Mouse (Mus musculus) megakaryocyte, embryonic 14.5 days (primary cell): ENCODE results near the gene Zbtb20.

Experiments used
- FLI1 ChIP-seq: IDR thresholded peaks from 2 replicates; pipeline ENCODE4 v1.6.1; 2012; ENCODE audit warnings: low read length, inconsistent platforms, mixed read lengths
- GATA1 ChIP-seq: IDR thresholded peaks from 3 replicates; pipeline ENCODE4 v1.6.1; 2012; ENCODE audit warnings: mixed read lengths, low read length, inconsistent platforms, borderline replicate concordance

DNA sequence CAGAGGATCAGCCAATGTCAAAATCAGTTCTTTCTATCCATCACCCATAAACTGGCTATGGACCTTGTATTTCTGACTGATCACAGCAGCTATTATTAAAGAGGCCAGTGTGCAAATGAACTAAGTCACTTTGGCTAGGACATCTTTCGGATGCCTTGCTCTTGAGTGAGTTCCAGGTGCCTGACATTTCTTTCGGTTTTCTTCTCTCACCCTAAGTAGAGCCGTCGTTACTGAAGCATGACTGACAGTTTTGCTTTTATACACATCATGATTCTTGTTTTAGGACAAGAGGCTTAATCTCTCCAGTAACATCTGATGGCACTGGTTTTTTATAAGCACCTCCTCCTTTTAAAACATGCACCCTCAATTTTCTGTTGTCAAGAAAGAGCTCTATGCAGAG, 625.6 kb downstream of the Zbtb20 start:
- TF ChIP-seq FLI1 (no peak), GATA1 (no peak)
